Mouse (Mus musculus) MEL (cell line): ENCODE results near the gene Nenf. TPM values are rescaled to one million over a fixed set of nuclear protein-coding genes. Genes with fewer than 3 reads are reported as not detected.

Experiments used
- DNase-seq: peaks from one replicate; pipeline ENCODE4 v3.0.0; 2011; ENCODE audit warnings: low read depth, low spot score
- H3K27ac ChIP-seq: 2 replicates; pipeline ENCODE4 v1.5.1; 2012; ENCODE audit warnings: low read depth, mild to moderate bottlenecking, control low read depth, low read length, moderate library complexity; ENCODE audit not compliant: control insufficient read depth
- H3K27me3 ChIP-seq, 2 experiments: fragments of 150-350 bp in 1 of 2; sonication (generic) in 1 of 2; 2 replicates each; pipeline ENCODE4 v1.6.1; 2012; ENCODE audit warnings: low read length in 2 of 2, mild to moderate bottlenecking in 2 of 2, improper control_type of control experiment in 1 of 2, moderate library complexity in 1 of 2; ENCODE audit not compliant: insufficient read depth in 2 of 2, control insufficient read depth in 1 of 2
- H3K36me3 ChIP-seq, 2 experiments: 2 replicates each; pipeline ENCODE4 v1.6.1; 2012 to 2014; ENCODE audit warnings: low read length in 2 of 2, improper control_type of control experiment in 1 of 2, inconsistent platforms in 1 of 2, mild to moderate bottlenecking in 1 of 2; ENCODE audit not compliant: insufficient read depth in 2 of 2, control insufficient read depth in 1 of 2
- H3K4me1 ChIP-seq, 2 experiments: fragments of 150-350 bp in 1 of 2; sonication (generic) in 1 of 2; 2 replicates each; pipeline ENCODE4 v1.6.1; 2012; ENCODE audit warnings: low read length in 2 of 2, improper control_type of control experiment in 1 of 2, mild to moderate bottlenecking in 1 of 2; ENCODE audit not compliant: insufficient read depth in 2 of 2, control insufficient read depth in 1 of 2
- H3K4me3 ChIP-seq, 2 experiments: fragments of 150-350 bp in 1 of 2; sonication (generic) in 1 of 2; 2 replicates each; pipeline ENCODE4 v1.5.1; 2012; ENCODE audit warnings: low read depth in 2 of 2, low read length in 2 of 2, mild to moderate bottlenecking in 2 of 2, moderate library complexity in 2 of 2, control low read depth in 1 of 2, improper control_type of control experiment in 1 of 2; ENCODE audit not compliant: control insufficient read depth in 1 of 2, insufficient read depth in 1 of 2
- H3K79me2 ChIP-seq: 2 replicates; pipeline ENCODE4 v1.6.1; 2012; ENCODE audit warnings: mild to moderate bottlenecking, low read length, moderate library complexity; ENCODE audit not compliant: control insufficient read depth, poor library complexity, insufficient read depth
- H3K9ac ChIP-seq: 2 replicates; pipeline ENCODE4 v1.6.1; 2012; ENCODE audit warnings: low read depth, mild to moderate bottlenecking, control low read depth, low read length, moderate library complexity; ENCODE audit not compliant: control insufficient read depth, poor library complexity, severe bottlenecking
- H3K9me3 ChIP-seq: fragments of 150-350 bp; sonication (generic); replicated peaks from 2 replicates; pipeline ENCODE4 v1.6.1; 2012; ENCODE audit warnings: mild to moderate bottlenecking, low read length, improper control_type of control experiment, moderate library complexity; ENCODE audit not compliant: insufficient read depth
- BHLHE40 ChIP-seq: IDR thresholded peaks from 2 replicates; pipeline ENCODE4 v1.6.1; 2012; ENCODE audit warnings: low read depth, mild to moderate bottlenecking, inconsistent platforms, low read length, improper control_type of control experiment, borderline replicate concordance
- CTCF ChIP-seq, 3 experiments: IDR thresholded peaks in 2 of 3; conservative IDR thresholded peaks in 1 of 3; 2 replicates each; pipeline ENCODE4 v1.5.1; 2011 to 2012; ENCODE audit warnings: low read length in 3 of 3, low read depth in 2 of 3, mild to moderate bottlenecking in 2 of 3, improper control_type of control experiment in 1 of 3, inconsistent platforms in 1 of 3, mixed read lengths in 1 of 3, moderate library complexity in 1 of 3; ENCODE audit not compliant: control insufficient read depth in 1 of 3, insufficient read depth in 1 of 3, poor library complexity in 1 of 3, severe bottlenecking in 1 of 3
- ETS1 ChIP-seq: IDR thresholded peaks from 2 replicates; pipeline ENCODE4 v1.6.1; 2012; ENCODE audit warnings: low read depth, mild to moderate bottlenecking, inconsistent platforms, low read length, improper control_type of control experiment, moderate library complexity
- GATA1 ChIP-seq: IDR thresholded peaks from 2 replicates; pipeline ENCODE4 v1.6.1; 2011; ENCODE audit warnings: low read depth, low read length, improper control_type of control experiment
- HCFC1 ChIP-seq: IDR thresholded peaks from 2 replicates; pipeline ENCODE4 v1.6.1; 2012; ENCODE audit warnings: low read depth, mild to moderate bottlenecking, inconsistent platforms, low read length, improper control_type of control experiment, moderate library complexity
- JUND ChIP-seq: IDR thresholded peaks from 2 replicates; pipeline ENCODE4 v1.6.1; 2011; ENCODE audit warnings: low read depth, mild to moderate bottlenecking, improper control_type of control experiment, low read length
- KAT2A ChIP-seq: conservative IDR thresholded peaks from 2 replicates; pipeline ENCODE4 v1.6.1; 2012; ENCODE audit warnings: low read depth, low read length, improper control_type of control experiment, inconsistent platforms
- MAFK ChIP-seq: IDR thresholded peaks from 2 replicates; pipeline ENCODE4 v1.6.1; 2011; ENCODE audit warnings: low read depth, mild to moderate bottlenecking, low read length, improper control_type of control experiment, borderline replicate concordance
- MAX ChIP-seq: IDR thresholded peaks from 2 replicates; pipeline ENCODE4 v1.6.1; 2011; ENCODE audit warnings: low read length, improper control_type of control experiment
- MAZ ChIP-seq: IDR thresholded peaks from 2 replicates; pipeline ENCODE4 v1.6.1; 2012; ENCODE audit warnings: low read depth, mild to moderate bottlenecking, inconsistent platforms, low read length, improper control_type of control experiment
- MXI1 ChIP-seq: IDR thresholded peaks from 2 replicates; pipeline ENCODE4 v1.6.1; 2011; ENCODE audit warnings: mild to moderate bottlenecking, low read depth, low read length, improper control_type of control experiment
- NELFE ChIP-seq: IDR thresholded peaks from 2 replicates; pipeline ENCODE4 v1.6.1; 2011; ENCODE audit warnings: low read depth, low read length, improper control_type of control experiment
- POLR2A ChIP-seq, 2 experiments: IDR thresholded peaks; 2 replicates each; pipeline ENCODE4 v1.6.1; 2011 to 2012; ENCODE audit warnings: low read length in 2 of 2, mild to moderate bottlenecking in 2 of 2, control low read depth in 1 of 2, improper control_type of control experiment in 1 of 2, low read depth in 1 of 2, moderate library complexity in 1 of 2; ENCODE audit not compliant: control insufficient read depth in 1 of 2, insufficient read depth in 1 of 2, poor library complexity in 1 of 2
- POLR2AphosphoS2 ChIP-seq: IDR thresholded peaks from 2 replicates; pipeline ENCODE4 v1.6.1; 2011; ENCODE audit warnings: low read length, improper control_type of control experiment
- RAD21 ChIP-seq: IDR thresholded peaks from 2 replicates; pipeline ENCODE4 v1.6.1; 2011; ENCODE audit warnings: mild to moderate bottlenecking, low read depth, low read length, improper control_type of control experiment
- RCOR1 ChIP-seq: IDR thresholded peaks from 2 replicates; pipeline ENCODE4 v1.6.1; 2012; ENCODE audit warnings: low read depth, mild to moderate bottlenecking, inconsistent platforms, low read length, improper control_type of control experiment
- SIN3A ChIP-seq: IDR thresholded peaks from 2 replicates; pipeline ENCODE4 v1.6.1; 2012; ENCODE audit warnings: low read length, improper control_type of control experiment, inconsistent platforms
- TBP ChIP-seq: IDR thresholded peaks from 2 replicates; pipeline ENCODE4 v1.8.0; 2011; ENCODE audit warnings: low read depth, low read length, improper control_type of control experiment
- USF1 ChIP-seq: IDR thresholded peaks from 2 replicates; pipeline ENCODE4 v1.6.1; 2014; ENCODE audit warnings: low read depth, mild to moderate bottlenecking, inconsistent platforms, low read length, improper control_type of control experiment, moderate library complexity
- ZC3H11A ChIP-seq: IDR thresholded peaks from 2 replicates; pipeline ENCODE4 v1.6.1; 2012; ENCODE audit warnings: low read depth, mild to moderate bottlenecking, inconsistent platforms, low read length, improper control_type of control experiment
- ZNF384 ChIP-seq: IDR thresholded peaks from 2 replicates; pipeline ENCODE4 v1.6.1; 2012; ENCODE audit warnings: low read depth, mild to moderate bottlenecking, inconsistent platforms, low read length, improper control_type of control experiment
- polyA plus RNA-seq, 2 experiments: library from polyadenylated mRNA; stranded (reverse) in 1 of 2; unstranded in 1 of 2; fragments of >175 nt in 1 of 2; fragments of >200 nt in 1 of 2; gene quantifications; 2 replicates each; pipeline versions ENCODE4 v1.2.1 to v1.2.4; 2012; ENCODE audit warnings: low replicate concordance in 2 of 2, low read depth in 1 of 2; ENCODE audit not compliant: insufficient read length in 2 of 2, insufficient read depth in 1 of 2, missing spikeins in 1 of 2
- total RNA-seq: library from RNA; depleted of rRNA; stranded (reverse); fragments of 300-350 nt; gene quantifications from 2 replicates; pipeline ENCODE4 v1.2.3, GENCODE M21; 2012

Gene Nenf
- total and polyA plus RNA-seq, 3 experiments = 49.4 to 53.2 TPM; not detected in 1

- DNase-seq = no peak
- TF ChIP-seq MXI1 (no peak), ZC3H11A (no peak), POLR2AphosphoS2 (no peak), POLR2A (IDR thresholded peaks at IDR 0.05; ENCODE audit: control insufficient read depth in 1 of 2, insufficient read depth in 1 of 2, low read depth in 1 of 2, low read length in 2 of 2, poor library complexity in 1 of 2) (no peak), SIN3A (no peak), TBP (no peak), MAX (no peak), ZNF384 (no peak), HCFC1 (no peak), RCOR1 (no peak), BHLHE40 (no peak)
- no peaks in the 10 kb centered on the region for H3K36me3 ChIP-seq
- no peak overlapping the region for H3K4me3 ChIP-seq
- H3K9me3 ChIP-seq = no peaks in the 10 kb centered on the region
- H3K27ac ChIP-seq = no peak overlapping the region
- no peaks in the 10 kb centered on the region for H3K4me1 ChIP-seq
- no peaks in the 10 kb centered on the region for H3K79me2 ChIP-seq
- peaks cover 4 to 9% of the 10 kb centered on the region in 2 experiments for H3K27me3 ChIP-seq
- H3K9ac ChIP-seq = no peak overlapping the region
Measured at GRCm38 (mm10) chr1:191267162-191267561, 50.8 kb downstream of the Nenf start.

GRCm38 (mm10) chr1:191263471-191263870, 54.5 kb downstream of the Nenf start:
- TF ChIP-seq MAFK = no peak
- no peak for TF ChIP-seq USF1
- TF ChIP-seq MXI1 = no peak
- no peak for TF ChIP-seq KAT2A
- no peak for TF ChIP-seq ZC3H11A
- TF ChIP-seq RCOR1 = no peak
- TF ChIP-seq, all 39 proteins: peak for 0
- Histone ChIP-seq H3K36me3 (no peaks in the 10 kb centered on the region), H3K27ac (no peak overlapping the region), H3K4me3 (no peak overlapping the region), H3K4me1 (peaks cover 0 to 7% of the 10 kb centered on the region in 2 experiments; a peak in 1 of 4 replicates), H3K9me3 (no peaks in the 10 kb centered on the region), H3K79me2 (no peaks in the 10 kb centered on the region), H3K9ac (no peak overlapping the region), H3K27me3 (peaks cover 4 to 7% of the 10 kb centered on the region in 2 experiments)
- no peak for DNase-seq

- Histone ChIP-seq H3K79me2 (no peaks in the 10 kb centered on the region), H3K9ac (no peak overlapping the region), H3K27me3 (peaks cover 5 to 7% of the 10 kb centered on the region in 2 experiments), H3K36me3 (no peaks in the 10 kb centered on the region), H3K4me1 (peaks cover 0 to 7% of the 10 kb centered on the region in 2 experiments; a peak in 1 of 4 replicates), H3K27ac (no peak overlapping the region), H3K9me3 (no peaks in the 10 kb centered on the region), H3K4me3 (no peak overlapping the region)
- TF ChIP-seq NELFE (no peak), CTCF (IDR thresholded peaks at IDR 0.05 in 2 of 3, conservative IDR thresholded peaks at IDR 0.05 in 1 of 3; ENCODE audit: control insufficient read depth in 1 of 3, insufficient read depth in 1 of 3, low read depth in 2 of 3, low read length in 3 of 3, poor library complexity in 1 of 3, severe bottlenecking in 1 of 3) (no peak), JUND (no peak), BHLHE40 (no peak), RAD21 (no peak), MAZ (no peak), POLR2A (IDR thresholded peaks at IDR 0.05; ENCODE audit: control insufficient read depth in 1 of 2, insufficient read depth in 1 of 2, low read depth in 1 of 2, low read length in 2 of 2, poor library complexity in 1 of 2) (no peak), GATA1 (no peak), ETS1 (no peak), RCOR1 (no peak), MAFK (no peak)
- DNase-seq = no peak
Measured at GRCm38 (mm10) chr1:191261861-191262260, 56.1 kb downstream of the Nenf start.
